Mouse (Mus musculus) embryonic fibroblast, embryonic 13.5 days (primary cell): ENCODE results near the gene Slc36a2.

ENCODE experiments used
- CTCF ChIP-seq: IDR thresholded peaks from 2 replicates; pipeline ENCODE4 v1.5.1; 2011; ENCODE audit warnings: mild to moderate bottlenecking, control low read depth, low read length, moderate library complexity, borderline replicate concordance; ENCODE audit not compliant: insufficient read depth
- POLR2A ChIP-seq: IDR thresholded peaks from 2 replicates; pipeline ENCODE4 v1.6.1; 2011; ENCODE audit warnings: low read depth, mild to moderate bottlenecking, control low read depth, low read length, moderate library complexity

- TF ChIP-seq POLR2A (no peak), CTCF (no peak)
These were observed 5.3 kb upstream of the Slc36a2 start for GRCm38 (mm10) chr11:55190216-55190615.
